In genomic region chr5:103526668-103527436, GRCm38 (mm10) we compare ENCODE assay signal across 13 mouse cellular contexts.
"Had no signal": no experiment of that assay in that cellular context is flagged by ENCODE, and none has a peak within 500 bp of the region (broad histone marks: within the 10 kb centered on the region; RNA-seq: fewer than 3 reads in every experiment).

No protein-coding gene starts in this region.

- H3K27me3 ChIP-seq: limb, embryonic 15.5 days; liver, embryonic 13.5 days; neural tube, embryonic 15.5 days had no signal

- H3K4me1 ChIP-seq: limb, embryonic 15.5 days; liver, embryonic 13.5 days; megakaryocyte, embryonic 14.5 days; neural tube, embryonic 15.5 days had no signal

- H3K9ac ChIP-seq: limb, embryonic 15.5 days; liver, embryonic 13.5 days; liver, postnatal 0 days; neural tube, embryonic 15.5 days had no signal

- ATAC-seq: intestine, embryonic 16.5 days; liver, postnatal 0 days had no signal

- H3K4me3 ChIP-seq: limb, embryonic 15.5 days; liver, embryonic 13.5 days; megakaryocyte, embryonic 14.5 days; myocyte; neural tube, embryonic 15.5 days had no signal

- H3K4me2 ChIP-seq: limb, embryonic 15.5 days; liver, embryonic 13.5 days; neural tube, embryonic 15.5 days had no signal

- DNase-seq: layer of hippocampus, adult 9-11 months; layer of hippocampus, postnatal 36 days; liver, embryonic 13.5 days; liver, postnatal 0 days; lung, postnatal 14 days; thymus, postnatal 4 days had no signal

- H3K9me3 ChIP-seq: limb, embryonic 15.5 days; liver, embryonic 13.5 days; neural tube, embryonic 15.5 days had no signal

- H3K36me3 ChIP-seq: liver, embryonic 13.5 days; neural tube, embryonic 15.5 days had no signal

- H3K27ac ChIP-seq: limb, embryonic 15.5 days; liver, embryonic 13.5 days; macrophage; neural tube, embryonic 15.5 days; stomach, postnatal 0 days had no signal
